Mouse (Mus musculus) lung, embryonic 14.5 days (tissue): ENCODE measurements around the gene Relt. TPM values are rescaled to one million over a fixed set of nuclear protein-coding genes. Genes with fewer than 3 reads are reported as not detected.

Experiments used
- ATAC-seq: fragments of 200-750 bp; cut with Nextera tagmentation; 2 replicates; pipeline ENCODE4 v1.8.0; 2017; ENCODE audit warnings: mild to moderate bottlenecking, moderate TSS enrichment, moderate library complexity; ENCODE audit not compliant: insufficient read depth
- DNase-seq: peaks from one replicate; pipeline ENCODE4 v3.0.0-alpha.2; 2015
- H3K27ac ChIP-seq: fragments of 300-500 bp; sonication (generic); 2 replicates; pipeline ENCODE4 v1.5.1; 2014; ENCODE audit warnings: low read depth, mild to moderate bottlenecking, moderate library complexity
- H3K27me3 ChIP-seq: fragments of 300-500 bp; sonication (generic); 2 replicates; pipeline ENCODE4 v1.6.1; 2014; ENCODE audit warnings: low read length, control low read depth; ENCODE audit not compliant: insufficient read depth
- H3K36me3 ChIP-seq: fragments of 300-500 bp; sonication (generic); 2 replicates; pipeline ENCODE4 v1.6.1; 2014; ENCODE audit warnings: control low read depth; ENCODE audit not compliant: insufficient read depth
- H3K4me1 ChIP-seq: fragments of 300-500 bp; sonication (generic); 2 replicates; pipeline ENCODE4 v1.6.1; 2014; ENCODE audit warnings: antibody characterized with exemption, control low read depth; ENCODE audit not compliant: insufficient read depth
- H3K4me2 ChIP-seq: fragments of 300-500 bp; sonication (generic); 2 replicates; pipeline ENCODE4 v1.6.1; 2014; ENCODE audit warnings: mild to moderate bottlenecking
- H3K4me3 ChIP-seq: fragments of 300-500 bp; sonication (generic); 2 replicates; pipeline ENCODE4 v1.5.1; 2014; ENCODE audit warnings: low read depth, low read length
- H3K9ac ChIP-seq: fragments of 300-500 bp; sonication (generic); 2 replicates; pipeline ENCODE4 v1.6.1; 2014
- H3K9me3 ChIP-seq: fragments of 300-500 bp; sonication (generic); 2 replicates; pipeline ENCODE4 v1.6.1; 2016; ENCODE audit warnings: low read depth, low read length, control low read depth
- CTCF ChIP-seq: IDR thresholded peaks from 2 replicates; pipeline ENCODE4 v1.5.1; 2016; ENCODE audit warnings: antibody characterized with exemption, low read depth
- WGBS: fragments of 180-500 bp; shearing (Covaris S2); extraction: QIAGEN DNeasy Blood & Tissue Kit; methylation state at CpG from one replicate; pipeline ENCODE4 v1.1.7; 2014; 5-methylcytosine and 5-hydroxymethylcytosine counted together
- polyA plus RNA-seq: library from polyadenylated mRNA; unstranded; fragments of >200 nt; fragmentation: Nextera tagmentation; extraction: Ambion mirVana; gene quantifications from 2 replicates; pipeline ENCODE4 v1.2.1, GENCODE M21; 2014

The Relt gene
- polyA plus RNA-seq, 1 experiment from 2014 or later = 4.1 TPM

GRCm38 (mm10) chr7:100855300-100855699 lies 7.9 kb downstream of the Relt start:
- no peaks in the 10 kb centered on the region for H3K36me3 ChIP-seq
- TF ChIP-seq CTCF = no peak
- no peak overlapping the region for H3K4me3 ChIP-seq
- H3K4me1 ChIP-seq = peaks cover 5% of the 10 kb centered on the region; the same call in 1 of the 2 replicates
- H3K9ac ChIP-seq = no peak overlapping the region; the same call in 1 of the 2 replicates
- H3K27ac ChIP-seq = peak overlapping the region; percentile 5; the same call in 1 of the 2 replicates
- DNase-seq (no peak), ATAC-seq (no peak)
- 42% methylated on average over 4 of the region's 4 CpGs for WGBS
- no peak overlapping the region for H3K4me2 ChIP-seq
- H3K27me3 ChIP-seq = no peaks in the 10 kb centered on the region
- no peaks in the 10 kb centered on the region for H3K9me3 ChIP-seq

- no peaks in the 10 kb centered on the region for H3K27me3 ChIP-seq
- no peaks in the 10 kb centered on the region for H3K9me3 ChIP-seq
- WGBS = 70% methylated on average over 5 of the region's 5 CpGs
Measured at GRCm38 (mm10) chr7:100854861-100855260, 8.4 kb downstream of the Relt start.

GRCm38 (mm10) chr7:100854137-100854814 lies 9.0 kb downstream of the Relt start:
- 49% methylated on average over 6 of the region's 6 CpGs for WGBS
- DNase-seq (no peak), ATAC-seq (no peak)
- no peak for TF ChIP-seq CTCF
- Histone ChIP-seq H3K4me1 (peaks cover 5% of the 10 kb centered on the region; the same call in 1 of the 2 replicates), H3K27ac (no peak overlapping the region), H3K27me3 (no peaks in the 10 kb centered on the region), H3K9ac (no peak overlapping the region), H3K4me3 (no peak overlapping the region), H3K9me3 (no peaks in the 10 kb centered on the region), H3K4me2 (no peak overlapping the region), H3K36me3 (no peaks in the 10 kb centered on the region)

More at GRCm38 (mm10) chr7:100854861-100855260, 8.4 kb downstream of the Relt start:
- H3K4me3 ChIP-seq = no peak overlapping the region
- DNase-seq = no peak
- peaks cover 5% of the 10 kb centered on the region; the same call in 1 of the 2 replicates for H3K4me1 ChIP-seq
- TF ChIP-seq CTCF = no peak
- no peaks in the 10 kb centered on the region for H3K36me3 ChIP-seq
- no peak overlapping the region for H3K27ac ChIP-seq
- H3K9ac ChIP-seq = no peak overlapping the region
- ATAC-seq = no peak
- H3K4me2 ChIP-seq = no peak overlapping the region

- Histone ChIP-seq H3K9me3 (no peaks in the 10 kb centered on the region), H3K4me2 (no peak overlapping the region), H3K27ac (peak overlapping the region; percentile 20; the same call in 1 of the 2 replicates), H3K4me1 (peaks cover 5% of the 10 kb centered on the region; the same call in 1 of the 2 replicates), H3K4me3 (no peak overlapping the region), H3K36me3 (no peaks in the 10 kb centered on the region), H3K9ac (no peak overlapping the region), H3K27me3 (no peaks in the 10 kb centered on the region)
- DNase-seq = no peak
- ATAC-seq = no peak
- 56% methylated on average over 3 of the region's 3 CpGs for WGBS
- TF ChIP-seq CTCF = no peak
Measured at GRCm38 (mm10) chr7:100853396-100853795, 9.8 kb downstream of the Relt start.

- 53% methylated on average over 9 of the region's 9 CpGs for WGBS
- no peak overlapping the region for H3K9ac ChIP-seq
- H3K27me3 ChIP-seq = no peaks in the 10 kb centered on the region
- no peak for TF ChIP-seq CTCF
- ATAC-seq = no peak
- no peak overlapping the region for H3K4me3 ChIP-seq
- DNase-seq = no peak
- no peaks in the 10 kb centered on the region for H3K9me3 ChIP-seq
- peaks cover 5% of the 10 kb centered on the region; the same call in 1 of the 2 replicates for H3K4me1 ChIP-seq
- H3K36me3 ChIP-seq = 0 out of 2 replicates have a peak, but pooled peaks cover 4% of the 10 kb centered on the region
- no peak overlapping the region for H3K4me2 ChIP-seq
- H3K27ac ChIP-seq = peak overlapping the region; percentile 14; the same call in 1 of the 2 replicates
Measured at GRCm38 (mm10) chr7:100851481-100852356, 11.5 kb downstream of the Relt start.

- Histone ChIP-seq H3K4me3 (no peak overlapping the region), H3K27ac (no peak overlapping the region), H3K36me3 (0 out of 2 replicates have a peak, but pooled peaks cover 4% of the 10 kb centered on the region), H3K4me1 (peaks cover 7% of the 10 kb centered on the region), H3K27me3 (no peaks in the 10 kb centered on the region), H3K9me3 (no peaks in the 10 kb centered on the region), H3K9ac (no peak overlapping the region), H3K4me2 (no peak overlapping the region)
- ATAC-seq (no peak), DNase-seq (no peak)
- WGBS = 84% methylated on average over 2 of the region's 2 CpGs
- no peak for TF ChIP-seq CTCF
Measured at GRCm38 (mm10) chr7:100849508-100849907, 13.7 kb downstream of the Relt start.

- H3K36me3 ChIP-seq = 0 out of 2 replicates have a peak, but pooled peaks cover 4% of the 10 kb centered on the region
- no peak for ATAC-seq
- H3K4me3 ChIP-seq = no peak overlapping the region
- no peaks in the 10 kb centered on the region for H3K27me3 ChIP-seq
- 34% methylated on average over 6 of the region's 6 CpGs for WGBS
- H3K9me3 ChIP-seq = no peaks in the 10 kb centered on the region
- DNase-seq = peak; percentile 84
- no peak overlapping the region for H3K9ac ChIP-seq
- H3K4me1 ChIP-seq = peaks cover 7% of the 10 kb centered on the region
- H3K4me2 ChIP-seq = no peak overlapping the region
- TF ChIP-seq CTCF = peak; percentile 71
- no peak overlapping the region for H3K27ac ChIP-seq
Measured at GRCm38 (mm10) chr7:100848744-100849143, 14.5 kb downstream of the Relt start.
